Mouse (Mus musculus) heart, embryonic 14.5 days (tissue): ENCODE measurements around the gene Ikbke. TPM values are rescaled to one million over a fixed set of nuclear protein-coding genes. Genes with fewer than 3 reads are reported as not detected.
A peak's percentile ranks its signal among the peaks of the same experiment; 100 is the strongest.

Source experiments
- ATAC-seq: fragments of 200-750 bp; cut with Nextera tagmentation; 2 replicates; pipeline ENCODE4 v1.8.0; 2017; ENCODE audit warnings: low read depth, moderate TSS enrichment; ENCODE audit not compliant: insufficient number of reproducible peaks, insufficient read depth, low FRiP score
- H3K27ac ChIP-seq, 2 experiments: fragments of 200-500 bp in 1 of 2; fragments of 300-500 bp in 1 of 2; sonication (generic) in 1 of 2; replicated peaks in 1 of 2; 2 replicates each; pipeline ENCODE4 v1.5.1; 2012 to 2014; ENCODE audit warnings: low read depth in 2 of 2, low read length in 2 of 2, control low read depth in 1 of 2, mild to moderate bottlenecking in 1 of 2, mixed read lengths in 1 of 2; ENCODE audit not compliant: control insufficient read depth in 1 of 2, insufficient read depth in 1 of 2
- H3K27me3 ChIP-seq: fragments of 300-500 bp; sonication (generic); 2 replicates; pipeline ENCODE4 v1.6.1; 2014; ENCODE audit warnings: mild to moderate bottlenecking, low read length, control low read depth; ENCODE audit not compliant: control insufficient read depth, insufficient read depth
- H3K36me3 ChIP-seq: fragments of 300-500 bp; sonication (generic); 2 replicates; pipeline ENCODE4 v1.6.1; 2014; ENCODE audit warnings: mild to moderate bottlenecking, control low read depth, low read length, mixed read lengths; ENCODE audit not compliant: control insufficient read depth, insufficient read depth
- H3K4me1 ChIP-seq, 2 experiments: fragments of 200-500 bp in 1 of 2; fragments of 300-500 bp in 1 of 2; sonication (generic) in 1 of 2; 2 replicates each; pipeline ENCODE4 v1.6.1; 2012 to 2014; ENCODE audit warnings: low read length in 2 of 2, control low read depth in 1 of 2, mixed read lengths in 1 of 2; ENCODE audit not compliant: control insufficient read depth in 2 of 2, insufficient read depth in 2 of 2
- H3K4me2 ChIP-seq: fragments of 300-500 bp; sonication (generic); 2 replicates; pipeline ENCODE4 v1.6.1; 2014; ENCODE audit warnings: mild to moderate bottlenecking, low read length
- H3K4me3 ChIP-seq, 2 experiments: fragments of 200-500 bp in 1 of 2; fragments of 300-500 bp in 1 of 2; sonication (generic) in 1 of 2; 2 replicates each; pipeline ENCODE4 v1.5.1; 2012 to 2014; ENCODE audit warnings: low read length in 2 of 2, mild to moderate bottlenecking in 2 of 2, control low read depth in 1 of 2, low read depth in 1 of 2, moderate library complexity in 1 of 2; ENCODE audit not compliant: control insufficient read depth in 1 of 2, insufficient read depth in 1 of 2
- H3K9ac ChIP-seq: fragments of 300-500 bp; sonication (generic); 2 replicates; pipeline ENCODE4 v1.6.1; 2014; ENCODE audit warnings: mild to moderate bottlenecking, low read length
- H3K9me3 ChIP-seq: fragments of 300-500 bp; sonication (generic); 2 replicates; pipeline ENCODE4 v1.6.1; 2016; ENCODE audit warnings: low read length, control low read depth; ENCODE audit not compliant: control insufficient read depth
- WGBS: fragments of 180-500 bp; shearing (Covaris S2); extraction: QIAGEN DNeasy Blood & Tissue Kit; methylation state at CpG from one replicate; pipeline ENCODE4 v1.1.7; 2014; 5-methylcytosine and 5-hydroxymethylcytosine counted together
- polyA plus RNA-seq: library from polyadenylated mRNA; unstranded; fragments of >200 nt; fragmentation: Nextera tagmentation; extraction: Ambion mirVana; gene quantifications from 2 replicates; pipeline ENCODE4 v1.2.1, GENCODE M21; 2014

Gene Ikbke
- polyA plus RNA-seq, 1 experiment from 2014 or later: 2.6 TPM

GRCm38 (mm10) chr1:131311284-131311683 lies 31.9 kb upstream of the Ikbke start:
- peaks cover 63% of the 10 kb centered on the region for H3K36me3 ChIP-seq
- H3K4me2 ChIP-seq: no peak overlapping the region
- 89% methylated on average over 3 of the region's 3 CpGs for WGBS
- no peak overlapping the region for H3K27ac ChIP-seq
- H3K4me1 ChIP-seq: no peaks in the 10 kb centered on the region
- no peak overlapping the region for H3K9ac ChIP-seq
- H3K4me3 ChIP-seq: no peak overlapping the region
- no peak for ATAC-seq
- H3K9me3 ChIP-seq: no peaks in the 10 kb centered on the region
- no peaks in the 10 kb centered on the region for H3K27me3 ChIP-seq

GRCm38 (mm10) chr1:131310237-131310818 lies 30.9 kb upstream of the Ikbke start:
- H3K4me2 ChIP-seq: no peak overlapping the region
- no peaks in the 10 kb centered on the region for H3K9me3 ChIP-seq
- H3K27me3 ChIP-seq: no peaks in the 10 kb centered on the region
- ATAC-seq: no peak
- no peak overlapping the region for H3K27ac ChIP-seq
- WGBS: 86% methylated on average over 5 of the region's 5 CpGs
- H3K4me1 ChIP-seq: no peaks in the 10 kb centered on the region
- no peak overlapping the region for H3K4me3 ChIP-seq
- H3K9ac ChIP-seq: no peak overlapping the region
- H3K36me3 ChIP-seq: peaks cover 53% of the 10 kb centered on the region

- Histone ChIP-seq H3K4me1 (peaks cover 10 to 19% of the 10 kb centered on the region in 2 experiments), H3K27ac (no peak overlapping the region), H3K4me3 (no peak overlapping the region), H3K27me3 (no peaks in the 10 kb centered on the region), H3K9ac (no peak overlapping the region), H3K36me3 (peaks cover 59% of the 10 kb centered on the region), H3K9me3 (no peaks in the 10 kb centered on the region), H3K4me2 (no peak overlapping the region)
- 100% methylated on average over 2 of the region's 2 CpGs for WGBS
- no peak for ATAC-seq
Measured at GRCm38 (mm10) chr1:131300750-131301149, 21.3 kb upstream of the Ikbke start.

GRCm38 (mm10) chr1:131299788-131300187 lies 20.4 kb upstream of the Ikbke start:
- no peak overlapping the region for H3K4me2 ChIP-seq
- peaks cover 64% of the 10 kb centered on the region for H3K36me3 ChIP-seq
- WGBS: 88% methylated on average over 6 of the region's 6 CpGs
- no peaks in the 10 kb centered on the region for H3K9me3 ChIP-seq
- no peak overlapping the region for H3K4me3 ChIP-seq
- H3K9ac ChIP-seq: no peak overlapping the region
- no peaks in the 10 kb centered on the region for H3K27me3 ChIP-seq
- peaks cover 16 to 27% of the 10 kb centered on the region in 2 experiments for H3K4me1 ChIP-seq
- ATAC-seq: no peak; the same call in 1 of the 2 replicates
- H3K27ac ChIP-seq: no peak overlapping the region

- no peak for ATAC-seq
- peaks cover 68% of the 10 kb centered on the region for H3K36me3 ChIP-seq
- no peak overlapping the region for H3K4me3 ChIP-seq
- peaks cover 16 to 32% of the 10 kb centered on the region in 2 experiments for H3K4me1 ChIP-seq
- 0 out of 4 replicates have a peak overlapping the region, but pooled peaks of 1 of the 2 experiments have one; percentile 19 for H3K27ac ChIP-seq
- 39% methylated on average over 3 of the region's 3 CpGs for WGBS
- H3K9me3 ChIP-seq: no peaks in the 10 kb centered on the region
- H3K9ac ChIP-seq: no peak overlapping the region
- no peak overlapping the region for H3K4me2 ChIP-seq
- no peaks in the 10 kb centered on the region for H3K27me3 ChIP-seq
Measured at GRCm38 (mm10) chr1:131299240-131299639, 19.8 kb upstream of the Ikbke start.

GRCm38 (mm10) chr1:131298171-131298570 lies 18.8 kb upstream of the Ikbke start:
- Histone ChIP-seq H3K9me3 (no peaks in the 10 kb centered on the region), H3K36me3 (peaks cover 77% of the 10 kb centered on the region), H3K4me1 (peaks cover 16 to 35% of the 10 kb centered on the region in 2 experiments), H3K4me2 (no peak overlapping the region), H3K4me3 (no peak overlapping the region), H3K9ac (no peak overlapping the region), H3K27ac (no peak overlapping the region), H3K27me3 (no peaks in the 10 kb centered on the region)
- WGBS: 94% methylated on average over 9 of the region's 9 CpGs
- ATAC-seq: no peak

- Histone ChIP-seq H3K4me1 (peaks cover 16 to 35% of the 10 kb centered on the region in 2 experiments), H3K27me3 (no peaks in the 10 kb centered on the region), H3K9ac (no peak overlapping the region), H3K36me3 (peaks cover 88% of the 10 kb centered on the region), H3K4me2 (no peak overlapping the region), H3K4me3 (no peak overlapping the region), H3K9me3 (no peaks in the 10 kb centered on the region), H3K27ac (no peak overlapping the region)
- 57% methylated on average over 7 of the region's 7 CpGs for whole genome bisulfite sequencing
- ATAC-seq: no peak
Measured at GRCm38 (mm10) chr1:131296726-131297125, 17.3 kb upstream of the Ikbke start.

GRCm38 (mm10) chr1:131295200-131295599 lies 15.8 kb upstream of the Ikbke start:
- H3K4me2 ChIP-seq: peak overlapping the region; percentile 17; the same call in 1 of the 2 replicates
- no peaks in the 10 kb centered on the region for H3K9me3 ChIP-seq
- H3K36me3 ChIP-seq: peaks cover 77% of the 10 kb centered on the region
- H3K27me3 ChIP-seq: no peaks in the 10 kb centered on the region
- WGBS: 7% methylated on average over 8 of the region's 8 CpGs
- peaks cover 16 to 35% of the 10 kb centered on the region in 2 experiments for H3K4me1 ChIP-seq
- peak; percentile 40 for ATAC-seq
- 0 out of 2 replicates have a peak overlapping the region, but pooled peaks have one; percentile 12 for H3K9ac ChIP-seq
- H3K27ac ChIP-seq: peak overlapping the region; percentile 4 to 6; a peak in 2 of 4 replicates
- H3K4me3 ChIP-seq: no peak overlapping the region
